Comparison of ENCODE assay signal across 19 mouse cellular contexts in the genomic region with DNA sequence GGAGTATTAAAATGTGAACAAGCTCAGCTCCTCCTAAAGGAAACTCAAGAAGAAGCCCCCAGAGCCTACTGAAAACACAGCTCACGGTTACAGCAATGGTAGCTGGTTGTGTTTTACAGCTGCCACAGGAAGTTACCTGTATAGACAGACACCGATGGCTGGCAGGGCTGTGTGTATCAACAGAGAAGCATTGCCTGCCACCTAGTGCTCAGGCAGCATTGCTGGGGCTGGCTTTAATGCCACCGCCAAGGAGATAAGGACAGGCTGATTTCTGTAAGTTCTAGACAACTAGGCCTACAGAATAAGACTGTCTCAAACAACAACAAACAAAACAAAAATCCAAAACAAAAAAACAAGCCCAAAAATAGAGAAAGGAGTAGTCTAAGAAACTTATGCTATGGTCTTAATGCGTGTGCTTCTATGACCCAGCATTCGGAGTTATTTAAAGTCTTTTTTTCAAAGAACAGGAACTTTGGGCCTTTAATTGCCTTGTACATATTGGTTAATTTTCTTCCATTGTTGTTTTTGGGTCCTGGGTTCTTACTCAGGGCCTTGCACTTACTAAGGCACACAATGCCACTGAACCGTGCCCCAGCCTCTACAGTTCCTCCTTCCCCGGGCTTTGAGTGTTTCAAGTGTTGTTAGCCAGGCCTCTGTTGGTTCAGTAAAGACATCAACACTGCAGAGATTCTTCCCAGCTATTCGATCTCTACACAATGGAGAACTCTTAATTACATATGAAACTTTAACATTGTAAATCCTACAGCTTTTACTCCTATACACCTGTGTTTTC. TPM values are rescaled to one million over a fixed set of nuclear protein-coding genes. Genes with fewer than 3 reads are reported as not detected.
DNase-seq lines count a peak whose midpoint lies in the region; ATAC-seq and TF ChIP-seq lines count a peak whose summit lies in the region.
"Had no signal": no experiment of that assay in that cellular context is flagged by ENCODE, and none has a peak within 500 bp of the region (broad histone marks: within the 10 kb centered on the region; RNA-seq: fewer than 3 reads in every experiment).

No protein-coding gene starts in this region.

- no peak overlapping the region for H3K27ac ChIP-seq in hindbrain, postnatal 0 days
- no peak overlapping the region for H3K27ac ChIP-seq in hindbrain, embryonic 11.5 days (ENCODE audit: low read depth, low read length)
- H3K27ac ChIP-seq in layer of hippocampus, adult 2 months, result no peak overlapping the region
- H3K27ac ChIP-seq: embryonic facial prominence, embryonic 12.5 days; heart, embryonic 15.5 days; limb, embryonic 12.5 days; liver, embryonic 13.5 days had no signal

- no peaks in the 10 kb centered on the region for H3K27me3 ChIP-seq in hindbrain, postnatal 0 days (ENCODE audit: insufficient read depth, low read length)
- H3K27me3 ChIP-seq in hindbrain, embryonic 11.5 days (ENCODE audit: control insufficient read depth, insufficient read depth, low read length), result no peaks in the 10 kb centered on the region
- H3K27me3 ChIP-seq: embryonic facial prominence, embryonic 12.5 days; heart, embryonic 15.5 days; limb, embryonic 12.5 days; liver, embryonic 13.5 days; megakaryocyte, embryonic 14.5 days had no signal

- TF ChIP-seq CTCF in hindbrain, postnatal 0 days (IDR thresholded peaks at IDR 0.05; ENCODE audit: low read depth), result peak; percentile 28
- TF ChIP-seq CTCF in layer of hippocampus, adult 2 months (conservative IDR thresholded peaks at IDR 0.05), result peak; percentile 45

- WGBS in hindbrain, postnatal 0 days, result 83% methylated on average over 8 of the region's 8 CpGs
- 93% methylated on average over 8 of the region's 8 CpGs for WGBS in hindbrain, embryonic 11.5 days

- H3K4me2 ChIP-seq in hindbrain, postnatal 0 days (ENCODE audit: low read depth, low read length), result no peak overlapping the region
- H3K4me2 ChIP-seq in hindbrain, embryonic 11.5 days (replicated peaks; ENCODE audit: low read depth, low read length), result no peak overlapping the region
- H3K4me2 ChIP-seq: embryonic facial prominence, embryonic 12.5 days; heart, embryonic 15.5 days; limb, embryonic 12.5 days; liver, embryonic 13.5 days had no signal

- H3K9me3 ChIP-seq in hindbrain, postnatal 0 days (ENCODE audit: low read length), result no peaks in the 10 kb centered on the region
- no peaks in the 10 kb centered on the region for H3K9me3 ChIP-seq in hindbrain, embryonic 11.5 days (ENCODE audit: control insufficient read depth, low read length)
- H3K9me3 ChIP-seq: embryonic facial prominence, embryonic 12.5 days; heart, embryonic 15.5 days; limb, embryonic 12.5 days; liver, embryonic 13.5 days; megakaryocyte, embryonic 14.5 days had no signal

- H3K4me3 ChIP-seq in hindbrain, postnatal 0 days (ENCODE audit: low read length), result no peak overlapping the region
- H3K4me3 ChIP-seq in hindbrain, embryonic 11.5 days (ENCODE audit: low read depth, low read length), result no peak overlapping the region
- no peak overlapping the region for H3K4me3 ChIP-seq in layer of hippocampus, adult 2 months
- H3K4me3 ChIP-seq: embryonic facial prominence, embryonic 12.5 days; erythroblast, embryonic 14.5 days; heart, embryonic 15.5 days; limb, embryonic 12.5 days; liver, embryonic 13.5 days; megakaryocyte, embryonic 14.5 days had no signal

- H3K4me1 ChIP-seq in hindbrain, postnatal 0 days (ENCODE audit: insufficient read depth, low read length), result no peaks in the 10 kb centered on the region
- H3K4me1 ChIP-seq in hindbrain, embryonic 11.5 days (replicated peaks; ENCODE audit: control insufficient read depth, insufficient read depth, low read length), result no peaks in the 10 kb centered on the region
- H3K4me1 ChIP-seq: embryonic facial prominence, embryonic 12.5 days; limb, embryonic 12.5 days; liver, embryonic 13.5 days had no signal

- DNase-seq in hindbrain, postnatal 0 days (ENCODE audit: low spot score), result peak; percentile 31
- DNase-seq in hindbrain, embryonic 11.5 days (ENCODE audit: low spot score), result no peak
- no peak for DNase-seq in layer of hippocampus, adult 2 months (ENCODE audit: low spot score in 2 of 2)
- no peak for DNase-seq in layer of hippocampus, adult 11-12 months (ENCODE audit: low spot score)
- peak; percentile 22 for DNase-seq in thymus, postnatal 4 days
- no peak for DNase-seq in thymus, postnatal 14 days
- DNase-seq in urinary bladder, postnatal 36 days (ENCODE audit: low spot score in 2 of 2), result no peak
- DNase-seq: adrenal gland, adult 2 months; cerebellum, adult 9-11 months; gastrocnemius, postnatal 25 days; liver, embryonic 13.5 days; lung, postnatal 14 days; retina, postnatal 1 day had no signal

- no peak for ATAC-seq in hindbrain, postnatal 0 days
- no peak for ATAC-seq in hindbrain, embryonic 11.5 days (ENCODE audit: low FRiP score)
- ATAC-seq: forebrain, embryonic 14.5 days had no signal

- peaks cover 25% of the 10 kb centered on the region; the same call in 1 of the 2 replicates for H3K36me3 ChIP-seq in hindbrain, postnatal 0 days (ENCODE audit: insufficient read depth, low read length)
- no peaks in the 10 kb centered on the region for H3K36me3 ChIP-seq in hindbrain, embryonic 11.5 days (ENCODE audit: control insufficient read depth, insufficient read depth, low read length)
- H3K36me3 ChIP-seq: liver, embryonic 13.5 days had no signal

- H3K9ac ChIP-seq in hindbrain, postnatal 0 days (replicated peaks; ENCODE audit: low read length), result no peak overlapping the region
- H3K9ac ChIP-seq in hindbrain, embryonic 11.5 days (ENCODE audit: low read depth, low read length), result no peak overlapping the region
- H3K9ac ChIP-seq: embryonic facial prominence, embryonic 12.5 days; heart, embryonic 15.5 days; limb, embryonic 12.5 days; liver, embryonic 13.5 days had no signal

RNA-seq across cellular contexts. Expression of a gene that starts 23.5 kb away (rescaled TPM):
- 187 and 338 TPM in 2 replicates for total RNA-seq in hindbrain, postnatal 0 days (2014; rRNA removed)
- 166 and 167 TPM in 2 replicates for polyA plus RNA-seq in hindbrain, postnatal 0 days (2015; fragmentation: Nextera tagmentation; extraction: Ambion mirVana)
- 95.8 and 102 TPM in 2 replicates for polyA plus RNA-seq in hindbrain, embryonic 11.5 days (2014; fragmentation: Nextera tagmentation; extraction: Ambion mirVana)
- 10 to 100 TPM; 57.3 to 60.5 TPM for total RNA-seq in layer of hippocampus, adult 2 months (2021)

RNA-seq across cellular contexts. Expression of a gene that starts 57.1 kb away (rescaled TPM):
- 32.9 and 34.5 TPM in 2 replicates for total RNA-seq in hindbrain, postnatal 0 days (2014; rRNA removed)
- polyA plus RNA-seq in hindbrain, postnatal 0 days (2015; fragmentation: Nextera tagmentation; extraction: Ambion mirVana), result 17.4 and 17.7 TPM in 2 replicates
- 16.9 and 18.1 TPM in 2 replicates for polyA plus RNA-seq in hindbrain, embryonic 11.5 days (2014; fragmentation: Nextera tagmentation; extraction: Ambion mirVana)
- total RNA-seq in layer of hippocampus, adult 2 months (2021), result 10 to 100 TPM; 48.5 to 49.7 TPM

Comparison
In these comparisons a context has a peak if more than half of its experiments do, and no peak if none do; other contexts are left out.
1. DNase-seq: peak in hindbrain, postnatal 0 days (single experiment) and thymus, postnatal 4 days (single experiment); none in hindbrain, embryonic 11.5 days (single experiment), layer of hippocampus, adult 2 months (0 of 2), layer of hippocampus, adult 11-12 months (single experiment), thymus, postnatal 14 days (single experiment) and urinary bladder, postnatal 36 days (0 of 2).